Mouse (Mus musculus) E14TG2a.4 (cell line): Measurements from ENCODE around the gene Ppp4c.

Experiments
- H3K27me3 ChIP-seq: 2 replicates; pipeline ENCODE4 v1.6.1; 2014; ENCODE audit warnings: low read length, control low read depth; ENCODE audit not compliant: insufficient read depth
- H3K36me3 ChIP-seq: 2 replicates; pipeline ENCODE4 v1.6.1; 2014; ENCODE audit warnings: low read length, control low read depth; ENCODE audit not compliant: insufficient read depth
- H3K4me1 ChIP-seq: replicated peaks from 2 replicates; pipeline ENCODE4 v1.6.1; 2014; ENCODE audit warnings: low read depth, low read length, control low read depth
- H3K4me3 ChIP-seq: replicated peaks from 2 replicates; pipeline ENCODE4 v1.5.1; 2014; ENCODE audit warnings: mild to moderate bottlenecking, low read length
- H3K9me3 ChIP-seq: 2 replicates; pipeline ENCODE4 v1.6.1; 2014; ENCODE audit warnings: low read length, control low read depth
- CTCF ChIP-seq: conservative IDR thresholded peaks from 2 replicates; pipeline ENCODE4 v1.5.1; 2014; ENCODE audit warnings: low read length
- NANOG ChIP-seq: IDR thresholded peaks from 2 replicates; pipeline ENCODE4 v1.6.1; 2014; ENCODE audit warnings: borderline replicate concordance, low read length, mixed read lengths
- POU5F1 ChIP-seq: IDR thresholded peaks from 2 replicates; pipeline ENCODE4 v1.6.1; 2014; ENCODE audit warnings: low read length, borderline replicate concordance

Gene Ppp4c

DNA sequence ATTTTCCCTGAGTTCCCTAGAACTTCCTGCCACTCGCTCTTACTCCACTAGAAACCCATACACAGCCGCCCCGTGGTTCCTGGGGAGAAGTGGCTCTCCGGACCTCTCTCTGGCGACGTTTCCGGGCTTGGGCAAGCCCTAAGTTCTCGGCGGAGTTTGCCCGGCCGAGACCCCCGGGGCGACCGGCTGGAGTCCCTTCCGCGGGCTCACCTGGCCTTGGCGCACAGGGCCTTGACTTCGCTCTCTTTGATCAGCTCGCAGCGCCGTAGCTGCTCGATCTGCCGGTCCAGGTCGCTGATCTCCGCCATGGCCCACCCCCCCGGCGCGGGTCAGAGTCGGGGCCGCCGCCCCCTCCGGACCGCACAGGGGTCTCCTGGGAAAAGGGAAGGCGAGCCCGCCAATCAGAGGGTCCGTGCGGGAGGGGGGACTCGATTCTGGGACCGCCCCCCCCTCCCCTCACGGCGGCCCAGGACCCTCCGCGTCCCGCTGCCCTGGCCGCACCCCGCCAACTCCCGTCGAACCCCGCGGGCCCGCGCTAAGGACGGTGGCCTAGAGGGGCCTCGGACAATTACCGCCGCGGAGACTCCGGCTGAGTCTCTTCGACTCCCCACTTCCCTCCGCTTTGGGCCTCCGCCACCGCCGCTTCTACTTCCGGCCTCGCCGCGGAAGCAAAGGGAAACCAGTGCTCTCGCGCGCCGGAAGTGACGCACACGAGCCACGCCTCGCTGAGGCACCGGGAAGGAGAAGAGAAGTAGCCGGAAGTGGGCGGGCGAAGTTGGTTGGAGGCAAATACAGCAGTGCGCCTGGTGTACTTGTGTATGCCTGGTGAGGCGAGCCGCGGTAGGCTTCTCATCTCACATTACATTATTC lies at the start of gene Ppp4c:
Gene Ppp4c, minus strand, starts transcription at position 646 of the 870 bp plus-strand sequence.
- H3K4me1 ChIP-seq = peaks cover 83% of the 10 kb centered on the region
- TF ChIP-seq POU5F1 = no peak
- TF ChIP-seq NANOG = no peak
- no peak for TF ChIP-seq CTCF
- no peaks in the 10 kb centered on the region for H3K27me3 ChIP-seq
- H3K36me3 ChIP-seq = peaks cover 75% of the 10 kb centered on the region
- H3K9me3 ChIP-seq = no peaks in the 10 kb centered on the region
- H3K4me3 ChIP-seq = peak within 1 kb of the TSS; percentile 98

DNA sequence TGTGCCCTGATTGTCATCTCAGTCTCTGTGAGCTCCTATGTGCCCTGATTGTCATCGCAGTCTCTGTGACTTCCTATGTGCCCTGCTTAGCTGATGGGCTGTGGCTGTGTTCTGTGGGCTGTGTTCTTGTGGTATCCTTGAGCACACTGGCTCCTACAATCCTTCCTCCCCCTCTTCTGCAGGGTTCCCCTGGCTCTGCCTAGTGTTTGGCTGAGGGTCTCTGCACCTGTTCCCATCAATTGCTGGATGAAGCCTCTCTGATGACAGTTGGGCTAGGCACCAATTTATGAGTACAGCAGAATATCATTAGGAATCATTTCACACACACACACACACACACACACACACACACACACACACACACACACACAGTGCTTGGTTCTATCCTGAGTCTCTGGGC lies 41.0 kb upstream of the Ppp4c start:
- peaks cover 27% of the 10 kb centered on the region for H3K27me3 ChIP-seq
- no peaks in the 10 kb centered on the region for H3K9me3 ChIP-seq
- no peaks in the 10 kb centered on the region for H3K36me3 ChIP-seq
- H3K4me3 ChIP-seq = no peak overlapping the region
- peaks cover 44% of the 10 kb centered on the region for H3K4me1 ChIP-seq
- TF ChIP-seq POU5F1 (no peak), NANOG (no peak), CTCF (no peak)

DNA sequence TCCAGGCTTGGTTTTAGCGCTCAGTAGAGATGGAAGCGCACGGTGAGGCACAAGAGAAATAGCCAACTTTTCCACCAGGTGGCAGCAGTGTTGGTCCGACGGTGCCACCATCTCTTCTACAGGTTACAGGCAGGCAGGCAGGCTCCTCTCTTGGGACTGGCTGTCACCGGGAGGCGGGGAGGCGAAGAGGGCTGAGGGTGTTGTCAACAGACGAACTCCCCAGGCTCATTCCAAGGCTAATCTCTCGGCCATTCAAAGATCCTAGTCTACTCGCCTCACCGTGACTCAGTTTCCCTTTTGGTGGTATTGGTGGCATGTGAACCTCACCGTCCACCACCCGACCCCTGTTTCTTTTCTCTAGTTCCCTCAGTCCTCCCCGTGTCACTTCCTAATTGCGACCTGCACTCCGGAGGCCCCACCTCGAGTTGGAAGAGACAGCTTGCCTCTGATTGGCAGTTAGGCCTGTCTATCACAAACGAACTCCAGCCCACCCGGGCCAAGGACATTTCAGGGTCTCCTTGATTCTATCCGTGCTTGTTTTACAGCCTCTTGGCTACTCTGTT lies 39.8 kb upstream of the Ppp4c start:
- no peaks in the 10 kb centered on the region for H3K9me3 ChIP-seq
- H3K4me3 ChIP-seq = peak overlapping the region; percentile 73
- H3K36me3 ChIP-seq = no peaks in the 10 kb centered on the region
- H3K4me1 ChIP-seq = peaks cover 45% of the 10 kb centered on the region
- H3K27me3 ChIP-seq = peaks cover 30% of the 10 kb centered on the region
- TF ChIP-seq POU5F1 = no peak
- TF ChIP-seq NANOG = no peak
- peak; percentile 79 for TF ChIP-seq CTCF

DNA sequence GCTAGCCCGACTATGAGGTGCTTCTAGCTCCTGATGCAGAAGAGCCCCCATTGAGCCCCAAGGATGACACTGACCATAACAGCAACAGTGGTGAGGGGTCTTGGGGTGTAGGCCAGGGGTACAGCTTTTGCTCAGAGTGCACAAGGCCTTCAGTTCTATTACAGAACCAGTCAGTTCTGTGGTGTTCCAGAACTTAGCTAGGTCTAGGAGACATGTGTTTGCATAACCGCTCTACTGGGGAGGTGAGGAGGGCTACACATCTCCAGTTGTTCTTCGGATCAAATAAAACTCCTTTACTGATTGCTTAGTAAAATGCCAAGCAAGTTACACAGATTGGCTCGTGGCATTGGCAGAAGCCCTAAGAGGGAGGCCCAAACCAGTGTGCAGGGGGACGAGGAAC lies 39.2 kb upstream of the Ppp4c start, which contains the start of gene 4930451I11Rik:
Gene 4930451I11Rik, minus strand, starts transcription at position 101 of the 400 bp plus-strand sequence.
- Histone ChIP-seq H3K9me3 (no peaks in the 10 kb centered on the region), H3K4me1 (peaks cover 41% of the 10 kb centered on the region), H3K27me3 (peaks cover 29% of the 10 kb centered on the region), H3K36me3 (no peaks in the 10 kb centered on the region), H3K4me3 (peak within 1 kb of the TSS; percentile 73)
- TF ChIP-seq POU5F1 (no peak), NANOG (no peak), CTCF (no peak)

DNA sequence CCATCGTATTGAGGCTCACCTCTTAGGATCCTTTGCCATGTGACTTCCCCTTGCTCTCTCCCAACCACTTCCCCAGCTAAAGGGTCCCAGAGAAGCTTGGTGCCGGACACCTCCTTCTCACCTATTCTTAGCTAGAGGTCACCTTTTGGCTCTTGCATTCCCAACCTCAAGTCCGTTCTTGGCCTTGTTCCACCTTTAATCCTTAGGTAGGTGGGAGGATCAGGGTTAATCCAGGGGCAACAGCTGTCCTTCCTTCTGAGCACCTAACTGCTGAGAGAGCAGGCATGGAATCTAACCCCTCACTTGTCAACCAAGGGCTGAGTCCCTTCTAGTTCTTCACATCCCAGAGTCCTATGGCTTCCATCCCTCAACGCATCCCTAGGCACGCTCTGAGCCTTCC lies 33.7 kb upstream of the Ppp4c start:
- no peak overlapping the region for H3K4me3 ChIP-seq
- no peaks in the 10 kb centered on the region for H3K36me3 ChIP-seq
- H3K27me3 ChIP-seq = peaks cover 54% of the 10 kb centered on the region
- H3K4me1 ChIP-seq = peaks cover 51% of the 10 kb centered on the region
- no peaks in the 10 kb centered on the region for H3K9me3 ChIP-seq
- no peak for TF ChIP-seq CTCF
- no peak for TF ChIP-seq POU5F1
- no peak for TF ChIP-seq NANOG

DNA sequence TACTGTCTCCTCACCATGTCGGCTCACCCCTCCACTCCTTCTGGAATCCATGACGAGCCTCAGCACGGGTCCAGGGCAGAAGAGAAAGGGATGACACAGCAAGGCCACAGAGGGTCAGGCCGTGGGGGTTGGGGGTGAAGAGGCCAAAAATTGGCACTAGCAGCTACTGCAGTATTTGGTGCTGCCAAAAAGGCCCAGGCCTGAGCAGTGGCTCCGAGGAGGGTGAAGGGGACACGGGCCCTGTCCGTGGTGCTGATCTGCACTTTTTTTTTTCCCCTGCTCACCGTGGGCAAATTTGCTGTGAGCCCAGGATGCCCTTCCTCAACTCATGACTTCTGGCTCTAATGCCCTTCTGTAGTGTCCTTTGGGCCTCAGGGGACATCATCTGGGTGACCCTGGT lies 33.1 kb upstream of the Ppp4c start:
- Histone ChIP-seq H3K4me3 (no peak overlapping the region), H3K9me3 (no peaks in the 10 kb centered on the region)
- no peak for TF ChIP-seq POU5F1

DNA sequence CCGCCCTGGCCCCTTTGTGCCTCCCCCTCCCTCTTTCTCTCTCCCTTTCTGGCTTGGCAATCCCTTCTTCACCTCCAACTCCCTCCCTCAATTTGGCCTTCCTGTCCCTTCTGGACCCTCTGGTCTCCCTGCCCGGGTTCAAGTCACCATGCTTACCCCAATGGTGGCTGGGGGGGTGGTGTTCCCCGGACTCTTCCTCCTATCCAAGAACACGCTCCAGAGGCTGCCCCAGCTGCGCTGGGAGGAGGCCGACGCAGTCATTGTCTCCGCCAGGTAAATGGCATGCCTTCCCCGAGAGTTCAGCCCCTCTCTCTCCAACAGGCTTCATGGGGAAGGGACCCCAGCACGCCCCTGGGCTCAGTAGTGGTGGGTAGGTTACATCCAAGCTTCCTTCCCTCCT lies 31.6 kb upstream of the Ppp4c start:
- H3K4me1 ChIP-seq = peaks cover 43% of the 10 kb centered on the region
- no peaks in the 10 kb centered on the region for H3K36me3 ChIP-seq
- no peak for TF ChIP-seq NANOG
- TF ChIP-seq POU5F1 = no peak
- no peak for TF ChIP-seq CTCF
- peak overlapping the region; percentile 60 for H3K4me3 ChIP-seq
- peaks cover 35% of the 10 kb centered on the region for H3K27me3 ChIP-seq
- peaks cover 3% of the 10 kb centered on the region for H3K9me3 ChIP-seq

More for the DNA sequence above, 33.1 kb upstream of the Ppp4c start:
- Histone ChIP-seq H3K4me1 (peaks cover 49% of the 10 kb centered on the region), H3K36me3 (no peaks in the 10 kb centered on the region), H3K27me3 (peaks cover 49% of the 10 kb centered on the region)

DNA sequence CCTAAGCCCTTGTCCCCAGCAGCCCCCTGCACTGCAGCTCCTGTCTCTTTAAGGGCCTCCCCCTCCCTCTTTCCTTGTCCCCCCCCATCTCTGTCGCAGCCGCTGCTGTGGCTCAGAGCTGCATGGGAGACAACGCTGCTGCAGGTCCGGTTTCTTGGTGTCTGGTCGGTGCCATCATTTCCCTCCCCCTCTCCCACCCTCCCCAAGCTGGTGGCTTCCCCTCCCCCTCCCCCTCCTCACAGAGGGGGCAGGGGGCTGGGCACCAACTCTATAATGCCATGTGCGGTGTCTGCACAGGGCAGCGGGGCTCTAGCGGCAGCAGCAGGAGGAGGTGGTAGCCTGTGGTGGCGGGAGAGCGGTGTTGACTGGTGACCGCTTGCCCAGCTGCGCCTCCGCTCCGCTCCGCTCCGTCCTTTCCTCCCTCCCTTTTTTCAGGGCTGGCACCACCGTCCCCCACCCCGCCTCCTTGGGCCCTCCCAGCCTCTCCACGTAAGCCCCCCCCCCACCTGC lies 31.0 kb upstream of the Ppp4c start:
- TF ChIP-seq POU5F1 (no peak), CTCF (no peak), NANOG (no peak)
- Histone ChIP-seq H3K27me3 (peaks cover 35% of the 10 kb centered on the region), H3K4me3 (peak overlapping the region; percentile 61), H3K4me1 (peaks cover 37% of the 10 kb centered on the region), H3K9me3 (peaks cover 4% of the 10 kb centered on the region), H3K36me3 (no peaks in the 10 kb centered on the region)

DNA sequence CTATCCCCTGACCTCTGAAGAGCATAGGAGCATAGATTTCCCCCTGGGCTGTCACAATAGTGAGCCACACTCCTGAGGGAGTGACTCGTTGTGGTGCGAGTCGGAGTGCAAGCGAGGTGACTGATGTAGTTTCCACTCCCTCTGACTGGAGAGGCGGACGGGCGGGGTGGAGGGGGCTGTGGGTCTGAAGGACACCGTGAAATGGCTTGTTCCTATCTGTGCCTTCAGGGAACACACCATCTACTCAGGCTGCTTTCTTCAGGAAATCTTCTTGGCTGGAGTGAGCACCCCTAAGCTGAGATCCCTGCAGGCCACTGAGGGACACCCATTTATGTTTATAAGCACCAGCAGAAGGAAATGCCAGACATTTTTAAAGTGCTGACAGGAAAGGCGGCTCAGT lies 30.4 kb upstream of the Ppp4c start:
- H3K9me3 ChIP-seq = peaks cover 4% of the 10 kb centered on the region
- TF ChIP-seq NANOG (no peak), POU5F1 (no peak), CTCF (no peak)
- H3K36me3 ChIP-seq = no peaks in the 10 kb centered on the region
- peak overlapping the region; percentile 61 for H3K4me3 ChIP-seq
- peaks cover 40% of the 10 kb centered on the region for H3K4me1 ChIP-seq
- peaks cover 33% of the 10 kb centered on the region for H3K27me3 ChIP-seq
